Mouse (Mus musculus) bone marrow macrophage, adult 2 months (primary cell): ENCODE results near the gene Tbccd1.

ENCODE experiments used
- CTCF ChIP-seq: IDR thresholded peaks from 2 replicates; pipeline ENCODE4 v1.5.1; 2012; ENCODE audit warnings: low read depth, mild to moderate bottlenecking, low read length, moderate library complexity
- POLR2A ChIP-seq: IDR thresholded peaks from 2 replicates; pipeline ENCODE4 v1.6.1; 2012; ENCODE audit warnings: mild to moderate bottlenecking, low read depth, low read length, borderline replicate concordance

DNA sequence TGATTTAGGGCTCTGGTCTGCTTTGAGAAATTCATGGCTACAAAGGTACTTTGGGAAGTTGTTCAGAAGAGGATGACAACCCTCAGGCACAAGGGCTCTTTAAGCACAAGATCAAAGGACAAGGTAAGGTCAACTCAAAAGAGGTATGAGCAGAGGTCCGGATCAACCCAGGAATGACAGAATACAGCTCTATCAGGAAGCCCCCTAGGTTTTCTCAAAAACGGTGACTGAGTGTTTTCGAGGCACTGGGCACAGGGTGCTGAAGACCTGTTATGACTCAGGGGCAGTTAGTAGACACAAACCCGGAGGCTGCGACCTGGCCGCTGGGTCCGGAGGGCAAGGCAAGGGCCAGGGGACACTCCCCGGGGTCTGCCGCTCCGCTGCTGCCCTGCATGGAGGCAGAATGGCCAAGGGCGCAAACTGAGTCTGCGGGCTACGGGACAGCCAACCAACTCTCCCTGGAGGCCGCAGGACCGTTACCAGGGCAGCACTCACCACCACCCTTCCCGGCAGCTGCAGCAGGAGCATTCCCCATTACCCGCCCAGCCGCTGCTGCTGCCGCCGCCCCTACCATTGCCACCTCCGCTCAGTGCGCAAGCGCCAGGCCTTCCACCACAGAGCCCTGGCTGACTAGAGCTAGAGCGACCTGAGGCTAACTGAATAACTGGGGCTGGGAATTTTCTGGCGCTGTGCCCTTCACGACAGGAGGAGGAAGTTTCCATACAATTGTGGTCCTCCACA lies 13.2 kb downstream of the Tbccd1 start:
- TF ChIP-seq POLR2A (no peak), CTCF (no peak)
